26 mouse cellular contexts compared by ENCODE assay signal in genomic region chr1:136165436-136165835, GRCm38 (mm10). TPM values are rescaled to one million over a fixed set of nuclear protein-coding genes. Genes with fewer than 3 reads are reported as not detected.
A peak's percentile ranks its signal among the peaks of the same experiment; 100 is the strongest.
DNase-seq lines count a peak whose midpoint lies in the region; ATAC-seq lines count a peak whose summit lies in the region.
"Had no signal": no experiment of that assay in that cellular context is flagged by ENCODE, and none has a peak within 500 bp of the region (broad histone marks: within the 10 kb centered on the region; RNA-seq: fewer than 3 reads in every experiment).

No protein-coding gene starts in this region.

- H3K27me3 ChIP-seq in forebrain, embryonic 12.5 days, result no peaks in the 10 kb centered on the region
- H3K27me3 ChIP-seq in forebrain, embryonic 11.5 days (ENCODE audit: control insufficient read depth, insufficient read depth, low read length), result no peaks in the 10 kb centered on the region
- H3K27me3 ChIP-seq in neural tube, embryonic 12.5 days (replicated peaks), result no peaks in the 10 kb centered on the region
- H3K27me3 ChIP-seq in neural tube, embryonic 15.5 days (replicated peaks), result no peaks in the 10 kb centered on the region
- no peaks in the 10 kb centered on the region for H3K27me3 ChIP-seq in midbrain, embryonic 15.5 days (replicated peaks)
- H3K27me3 ChIP-seq: embryonic facial prominence, embryonic 13.5 days; hindbrain, embryonic 15.5 days; limb, embryonic 15.5 days had no signal

- H3K27ac ChIP-seq in forebrain, embryonic 12.5 days, result no peak overlapping the region
- H3K27ac ChIP-seq in forebrain, embryonic 11.5 days (ENCODE audit: low read depth, low read length), result no peak overlapping the region
- H3K27ac ChIP-seq in neural tube, embryonic 12.5 days, result no peak overlapping the region
- H3K27ac ChIP-seq in neural tube, embryonic 15.5 days (replicated peaks), result no peak overlapping the region
- H3K27ac ChIP-seq in midbrain, embryonic 15.5 days, result no peak overlapping the region
- H3K27ac ChIP-seq: embryonic facial prominence, embryonic 13.5 days; heart, adult 2 months; hindbrain, embryonic 15.5 days; limb, embryonic 15.5 days; stomach, postnatal 0 days had no signal

- ATAC-seq in forebrain, embryonic 12.5 days (ENCODE audit: low FRiP score), result peak; percentile 32; the same call in 1 of the 2 replicates
- ATAC-seq in forebrain, embryonic 11.5 days (replicated peaks; ENCODE audit: low FRiP score), result no peak
- 0 out of 2 replicates have a peak, but pooled peaks have one; percentile 35 for ATAC-seq in neural tube, embryonic 12.5 days (ENCODE audit: low FRiP score, low read depth)
- no peak for ATAC-seq in neural tube, embryonic 15.5 days (ENCODE audit: low FRiP score)
- peak; percentile 29; the same call in 1 of the 2 replicates for ATAC-seq in midbrain, embryonic 15.5 days (replicated peaks)
- no peak for ATAC-seq in megakaryocyte progenitor cell, adult 5-6 weeks (replicated peaks; ENCODE audit: poor library complexity)

- DNase-seq in forebrain, embryonic 11.5 days (ENCODE audit: low spot score), result no peak
- DNase-seq in testis, postnatal 10 days (ENCODE audit: low spot score), result no peak
- no peak for DNase-seq in frontal cortex, postnatal 25 days (ENCODE audit: low spot score in 2 of 2)
- DNase-seq: adrenal gland, adult 8-10 months; cerebellum, adult 11-12 months; gastrocnemius, postnatal 14 days; heart, adult 2 months; kidney, adult 8-10 months; kidney, postnatal 36 days; lung, postnatal 14 days; right cerebral cortex, postnatal 14 days; thymus, postnatal 14 days had no signal

- H3K4me2 ChIP-seq in forebrain, embryonic 12.5 days, result no peak overlapping the region
- H3K4me2 ChIP-seq in forebrain, embryonic 11.5 days (ENCODE audit: low read depth, low read length, severe bottlenecking), result no peak overlapping the region
- no peak overlapping the region for H3K4me2 ChIP-seq in neural tube, embryonic 12.5 days (replicated peaks)
- H3K4me2 ChIP-seq in neural tube, embryonic 15.5 days, result no peak overlapping the region
- no peak overlapping the region for H3K4me2 ChIP-seq in midbrain, embryonic 15.5 days
- H3K4me2 ChIP-seq: embryonic facial prominence, embryonic 13.5 days; hindbrain, embryonic 15.5 days; limb, embryonic 15.5 days had no signal

- no peaks in the 10 kb centered on the region for H3K9me3 ChIP-seq in forebrain, embryonic 12.5 days
- H3K9me3 ChIP-seq in forebrain, embryonic 11.5 days (ENCODE audit: control insufficient read depth, low read length), result no peaks in the 10 kb centered on the region
- no peaks in the 10 kb centered on the region for H3K9me3 ChIP-seq in neural tube, embryonic 12.5 days
- no peaks in the 10 kb centered on the region for H3K9me3 ChIP-seq in neural tube, embryonic 15.5 days (replicated peaks)
- no peaks in the 10 kb centered on the region for H3K9me3 ChIP-seq in midbrain, embryonic 15.5 days
- H3K9me3 ChIP-seq: embryonic facial prominence, embryonic 13.5 days; hindbrain, embryonic 15.5 days; limb, embryonic 15.5 days had no signal

- no peak overlapping the region for H3K4me3 ChIP-seq in forebrain, embryonic 12.5 days (replicated peaks)
- no peak overlapping the region for H3K4me3 ChIP-seq in forebrain, embryonic 11.5 days (ENCODE audit: low read depth, low read length)
- no peak overlapping the region for H3K4me3 ChIP-seq in neural tube, embryonic 12.5 days
- H3K4me3 ChIP-seq in neural tube, embryonic 15.5 days (replicated peaks), result no peak overlapping the region
- no peak overlapping the region for H3K4me3 ChIP-seq in midbrain, embryonic 15.5 days
- H3K4me3 ChIP-seq: embryonic facial prominence, embryonic 13.5 days; heart, adult 2 months; hindbrain, embryonic 15.5 days; limb, embryonic 15.5 days had no signal

- peaks cover 82% of the 10 kb centered on the region for H3K36me3 ChIP-seq in forebrain, embryonic 12.5 days (replicated peaks)
- no peaks in the 10 kb centered on the region for H3K36me3 ChIP-seq in forebrain, embryonic 11.5 days (ENCODE audit: control insufficient read depth, insufficient read depth, low read length)
- H3K36me3 ChIP-seq in neural tube, embryonic 12.5 days, result peaks cover 88% of the 10 kb centered on the region
- peaks cover 89% of the 10 kb centered on the region for H3K36me3 ChIP-seq in neural tube, embryonic 15.5 days
- H3K36me3 ChIP-seq in midbrain, embryonic 15.5 days (replicated peaks), result peaks cover 47% of the 10 kb centered on the region

- WGBS in forebrain, embryonic 12.5 days, result 60% methylated on average over 2 of the region's 2 CpGs
- 60% methylated on average over 2 of the region's 2 CpGs for WGBS in forebrain, embryonic 11.5 days
- 51% methylated on average over 2 of the region's 2 CpGs for WGBS in neural tube, embryonic 12.5 days
- 37% methylated on average over 2 of the region's 2 CpGs for WGBS in neural tube, embryonic 15.5 days
- 29% methylated on average over 2 of the region's 2 CpGs for WGBS in midbrain, embryonic 15.5 days

- no peak overlapping the region for H3K9ac ChIP-seq in forebrain, embryonic 12.5 days
- H3K9ac ChIP-seq in forebrain, embryonic 11.5 days (ENCODE audit: low read length), result no peak overlapping the region
- no peak overlapping the region for H3K9ac ChIP-seq in neural tube, embryonic 12.5 days
- H3K9ac ChIP-seq in neural tube, embryonic 15.5 days (replicated peaks), result no peak overlapping the region
- H3K9ac ChIP-seq in midbrain, embryonic 15.5 days, result no peak overlapping the region
- H3K9ac ChIP-seq: hindbrain, embryonic 15.5 days; limb, embryonic 15.5 days had no signal

- H3K4me1 ChIP-seq in forebrain, embryonic 12.5 days, result peaks cover 6% of the 10 kb centered on the region; the same call in 1 of the 2 replicates
- no peaks in the 10 kb centered on the region for H3K4me1 ChIP-seq in forebrain, embryonic 11.5 days (replicated peaks; ENCODE audit: control insufficient read depth, insufficient read depth, low read length)
- H3K4me1 ChIP-seq in neural tube, embryonic 12.5 days, result no peaks in the 10 kb centered on the region
- H3K4me1 ChIP-seq in neural tube, embryonic 15.5 days, result no peaks in the 10 kb centered on the region; the same call in 1 of the 2 replicates
- no peaks in the 10 kb centered on the region for H3K4me1 ChIP-seq in midbrain, embryonic 15.5 days
- H3K4me1 ChIP-seq: embryonic facial prominence, embryonic 13.5 days had no signal

RNA-seq across cellular contexts. Expression of gene Kif21b, which starts 34.2 kb away (rescaled TPM):
- polyA plus RNA-seq in forebrain, embryonic 12.5 days (2016; fragmentation: Nextera tagmentation; extraction: Ambion mirVana), result 45.7 and 47.7 TPM in 2 replicates
- polyA plus RNA-seq in forebrain, embryonic 11.5 days (2014; fragmentation: Nextera tagmentation; extraction: Ambion mirVana), result 16.4 and 19.1 TPM in 2 replicates
- 35.9 and 37.1 TPM in 2 replicates for polyA plus RNA-seq in neural tube, embryonic 12.5 days (2016; fragmentation: Nextera tagmentation; extraction: Ambion mirVana)
- polyA plus RNA-seq in neural tube, embryonic 15.5 days (2015; fragmentation: Nextera tagmentation; extraction: Ambion mirVana), result 32.3 and 37.1 TPM in 2 replicates
- 58.9 and 62.0 TPM in 2 replicates for polyA plus RNA-seq in midbrain, embryonic 15.5 days (2015; fragmentation: Nextera tagmentation; extraction: Ambion mirVana)
- total RNA-seq in megakaryocyte progenitor cell, adult 5-6 weeks (2015), result 7.7 and 8.6 TPM in 2 replicates
- 8.0 and 10.3 TPM in 2 replicates for total RNA-seq in megakaryocyte progenitor cell, adult 5-6 weeks (2017)

RNA-seq across cellular contexts. Expression of gene Mroh3, which starts 47.2 kb away (rescaled TPM):
- 0.20 TPM in 1 of 2 replicates, not detected in the other for polyA plus RNA-seq in forebrain, embryonic 12.5 days (2016; fragmentation: Nextera tagmentation; extraction: Ambion mirVana)
- 0.41 TPM in 1 of 2 replicates, not detected in the other for polyA plus RNA-seq in forebrain, embryonic 11.5 days (2014; fragmentation: Nextera tagmentation; extraction: Ambion mirVana)
- 0.49 TPM in 1 of 2 replicates, not detected in the other for polyA plus RNA-seq in neural tube, embryonic 12.5 days (2016; fragmentation: Nextera tagmentation; extraction: Ambion mirVana)
- polyA plus RNA-seq in neural tube, embryonic 15.5 days (2015; fragmentation: Nextera tagmentation; extraction: Ambion mirVana), result not detected in 2 replicates
- polyA plus RNA-seq in midbrain, embryonic 15.5 days (2015; fragmentation: Nextera tagmentation; extraction: Ambion mirVana), result not detected in 2 replicates
- total RNA-seq in megakaryocyte progenitor cell, adult 5-6 weeks (2015), result not detected in 2 replicates
- total RNA-seq in megakaryocyte progenitor cell, adult 5-6 weeks (2017), result not detected in 2 replicates
- total RNA-seq: adrenal gland, adult 8-10 months; common myeloid progenitor, adult 5-6 weeks; gastrocnemius, postnatal 14 days; heart, adult 2 months; megakaryocyte-erythroid progenitor cell, adult 5-6 weeks had no signal
- polyA plus RNA-seq: heart, adult 2 months; heart, embryonic 16.5 days; hindbrain, embryonic 15.5 days; limb, embryonic 15.5 days; liver, embryonic 16.5 days; spleen, adult 2 months had no signal

Comparison
In these comparisons a context has a peak if more than half of its experiments do, and no peak if none do; other contexts are left out.
1. ATAC-seq: peak in forebrain, embryonic 12.5 days (single experiment), neural tube, embryonic 12.5 days (single experiment) and midbrain, embryonic 15.5 days (single experiment); none in forebrain, embryonic 11.5 days (single experiment), neural tube, embryonic 15.5 days (single experiment) and megakaryocyte progenitor cell, adult 5-6 weeks (single experiment).